Mouse (Mus musculus) liver, adult 2 months (tissue): Measurements from ENCODE around the gene Jund.

ENCODE experiments used
- CTCF ChIP-seq: fragments of 200-500 bp; IDR thresholded peaks from 2 replicates; pipeline ENCODE4 v1.5.1; 2011; ENCODE audit warnings: low read depth, low read length, control low read depth
- POLR2A ChIP-seq: fragments of 200-500 bp; IDR thresholded peaks from 2 replicates; pipeline ENCODE4 v1.6.1; 2011; ENCODE audit warnings: low read length, control low read depth; ENCODE audit not compliant: insufficient read depth; ENCODE audit errors: extremely low read depth

DNA sequence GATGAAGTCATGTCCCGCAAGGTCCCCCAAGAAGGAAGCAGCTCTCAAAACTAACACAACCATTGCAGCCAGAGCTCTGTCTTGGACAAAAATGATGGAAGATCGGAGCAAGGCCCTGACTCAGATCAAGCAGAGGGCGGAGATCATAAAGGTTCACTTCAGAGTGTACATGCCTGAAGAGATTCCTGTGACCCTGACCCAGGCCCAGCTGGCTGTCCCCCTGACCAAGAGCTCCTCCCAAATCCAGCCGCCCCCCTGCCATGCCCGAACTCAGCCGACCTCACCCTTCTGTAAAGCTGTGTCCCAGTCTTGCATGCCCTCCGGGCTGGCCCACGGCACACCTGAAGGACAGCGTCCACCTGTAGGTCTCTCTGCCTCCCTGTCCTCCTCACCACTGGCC lies 11.0 kb downstream of the Jund start:
- TF ChIP-seq CTCF, result no peak
- no peak for TF ChIP-seq POLR2A
